ENCODE assay signal across 25 mouse cellular contexts in the genomic region with DNA sequence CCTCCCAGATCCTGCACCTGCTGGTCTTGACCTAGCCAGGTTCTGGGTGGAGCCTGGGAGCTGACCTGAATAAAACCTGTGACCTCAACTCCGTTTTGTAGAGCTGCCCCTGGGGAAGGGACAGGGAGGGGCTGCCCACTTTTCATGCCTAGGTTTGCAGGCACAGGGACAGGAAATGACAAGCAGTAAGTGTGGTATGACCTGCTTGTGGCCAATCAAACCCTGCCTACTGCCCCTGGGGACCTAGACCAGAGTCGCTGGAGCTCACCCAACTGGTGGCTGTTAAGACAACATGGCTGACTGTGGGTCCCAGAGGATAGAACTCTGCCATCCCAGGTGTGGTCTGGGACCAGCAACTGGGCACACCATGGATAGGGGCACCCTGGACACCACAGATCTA. TPM values are rescaled to one million over a fixed set of nuclear protein-coding genes. Genes with fewer than 3 reads are reported as not detected.
DNase-seq lines count a peak whose midpoint lies in the region; ATAC-seq and TF ChIP-seq lines count a peak whose summit lies in the region.
"Had no signal": no experiment of that assay in that cellular context is flagged by ENCODE, and none has a peak within 500 bp of the region (broad histone marks: within the 10 kb centered on the region; RNA-seq: fewer than 3 reads in every experiment).

No protein-coding gene starts in this region.

- no peak overlapping the region for H3K27ac ChIP-seq in neural tube, embryonic 13.5 days (replicated peaks)
- H3K27ac ChIP-seq in heart, embryonic 10.5 days, result no peak overlapping the region
- H3K27ac ChIP-seq: embryonic facial prominence, embryonic 12.5 days; forebrain, embryonic 13.5 days; hindbrain, embryonic 13.5 days; kidney, embryonic 15.5 days; liver, embryonic 12.5 days; lung, embryonic 15.5 days; stomach, embryonic 15.5 days had no signal

- 56% methylated on average over 2 of the region's 2 CpGs for WGBS in neural tube, embryonic 13.5 days
- WGBS in heart, embryonic 10.5 days, result 62% methylated on average over 2 of the region's 2 CpGs

- TF ChIP-seq CTCF in E14TG2a.4 (conservative IDR thresholded peaks at IDR 0.05; ENCODE audit: low read length), result no peak

- no peak for DNase-seq in neural tube, embryonic 10.5 days (ENCODE audit: extremely low spot score, low spot score)
- peak; percentile 23 for DNase-seq in naive thymus-derived CD4-positive, alpha-beta T cell, adult 2 months (ENCODE audit: low read depth)
- DNase-seq in splenic B cell, adult 2 months (ENCODE audit: low read depth, low spot score), result peak; percentile 85
- no peak for DNase-seq in urinary bladder, postnatal 25 days (ENCODE audit: low spot score)
- no peak for DNase-seq in gastrocnemius, adult 18-20 months (ENCODE audit: low spot score)
- no peak for DNase-seq in heart, embryonic 10.5 days (ENCODE audit: low spot score)
- DNase-seq: cerebellum, adult 8-10 months; kidney, postnatal 4 days; midbrain, embryonic 14.5 days; thymus, adult 18-20 months; thymus, postnatal 4 days had no signal

- 0 out of 2 replicates have a peak, but pooled peaks have one; percentile 21 for ATAC-seq in neural tube, embryonic 13.5 days (ENCODE audit: low read depth)
- ATAC-seq: forebrain, embryonic 13.5 days; intestine, embryonic 16.5 days; liver, embryonic 12.5 days; Patski had no signal

- no peaks in the 10 kb centered on the region for H3K27me3 ChIP-seq in neural tube, embryonic 13.5 days
- H3K27me3 ChIP-seq in E14TG2a.4 (ENCODE audit: insufficient read depth, low read length), result no peaks in the 10 kb centered on the region
- H3K27me3 ChIP-seq in splenic B cell, adult 2 months (ENCODE audit: control insufficient read depth, insufficient read depth, low read length, poor library complexity, severe bottlenecking), result no peaks in the 10 kb centered on the region
- no peaks in the 10 kb centered on the region for H3K27me3 ChIP-seq in heart, embryonic 10.5 days (ENCODE audit: insufficient read depth, poor library complexity, severe bottlenecking)
- H3K27me3 ChIP-seq: embryonic facial prominence, embryonic 12.5 days; forebrain, embryonic 13.5 days; kidney, embryonic 15.5 days; liver, embryonic 12.5 days; lung, embryonic 15.5 days; Patski; stomach, embryonic 15.5 days had no signal

- H3K4me3 ChIP-seq in neural tube, embryonic 13.5 days, result no peak overlapping the region
- 0 out of 2 replicates have a peak overlapping the region, but pooled peaks have one; percentile 20 for H3K4me3 ChIP-seq in E14TG2a.4 (replicated peaks; ENCODE audit: low read length)
- no peak overlapping the region for H3K4me3 ChIP-seq in heart, embryonic 10.5 days
- H3K4me3 ChIP-seq: embryonic facial prominence, embryonic 12.5 days; erythroblast, embryonic 14.5 days; forebrain, embryonic 13.5 days; hindbrain, embryonic 13.5 days; kidney, embryonic 15.5 days; liver, embryonic 12.5 days; lung, embryonic 15.5 days; megakaryocyte, embryonic 14.5 days; myocyte; stomach, embryonic 15.5 days had no signal

- H3K4me2 ChIP-seq in neural tube, embryonic 13.5 days, result no peak overlapping the region
- H3K4me2 ChIP-seq: embryonic facial prominence, embryonic 12.5 days; forebrain, embryonic 13.5 days; hindbrain, embryonic 13.5 days; kidney, embryonic 15.5 days; liver, embryonic 12.5 days; lung, embryonic 15.5 days; stomach, embryonic 15.5 days had no signal

- no peaks in the 10 kb centered on the region for H3K9me3 ChIP-seq in neural tube, embryonic 13.5 days
- no peaks in the 10 kb centered on the region for H3K9me3 ChIP-seq in E14TG2a.4 (ENCODE audit: low read length)
- H3K9me3 ChIP-seq in heart, embryonic 10.5 days, result no peaks in the 10 kb centered on the region
- H3K9me3 ChIP-seq: embryonic facial prominence, embryonic 12.5 days; forebrain, embryonic 13.5 days; hindbrain, embryonic 13.5 days; kidney, embryonic 15.5 days; liver, embryonic 12.5 days; lung, embryonic 15.5 days; stomach, embryonic 15.5 days had no signal

- no peak overlapping the region for H3K9ac ChIP-seq in neural tube, embryonic 13.5 days
- H3K9ac ChIP-seq: embryonic facial prominence, embryonic 12.5 days; hindbrain, embryonic 13.5 days; kidney, embryonic 15.5 days; liver, embryonic 12.5 days; lung, embryonic 15.5 days; stomach, embryonic 15.5 days had no signal

- no peaks in the 10 kb centered on the region for H3K36me3 ChIP-seq in neural tube, embryonic 13.5 days
- no peaks in the 10 kb centered on the region for H3K36me3 ChIP-seq in E14TG2a.4 (ENCODE audit: insufficient read depth, low read length)
- H3K36me3 ChIP-seq in splenic B cell, adult 2 months (ENCODE audit: control insufficient read depth, insufficient read depth, low read length, poor library complexity, severe bottlenecking), result no peaks in the 10 kb centered on the region
- H3K36me3 ChIP-seq in heart, embryonic 10.5 days, result no peaks in the 10 kb centered on the region
- H3K36me3 ChIP-seq: embryonic facial prominence, embryonic 12.5 days; hindbrain, embryonic 13.5 days; kidney, embryonic 15.5 days; liver, embryonic 12.5 days; lung, embryonic 15.5 days; stomach, embryonic 15.5 days had no signal

- H3K4me1 ChIP-seq in neural tube, embryonic 13.5 days (replicated peaks), result peaks cover 43% of the 10 kb centered on the region
- H3K4me1 ChIP-seq in E14TG2a.4 (replicated peaks; ENCODE audit: low read depth, low read length), result peaks cover 26% of the 10 kb centered on the region
- H3K4me1 ChIP-seq in heart, embryonic 10.5 days, result peaks cover 45% of the 10 kb centered on the region
- H3K4me1 ChIP-seq: lung, embryonic 15.5 days had no signal

RNA-seq across cellular contexts. Expression of gene Man1c1, which starts 51.9 kb away (rescaled TPM):
- 5.3 and 5.7 TPM in 2 replicates for polyA plus RNA-seq in neural tube, embryonic 13.5 days (2015; fragmentation: Nextera tagmentation; extraction: Ambion mirVana)
- total RNA-seq in gastrocnemius, adult 18-20 months (2021), result 1 to 10 TPM; 2.5 to 3.6 TPM
- polyA plus RNA-seq in heart, embryonic 10.5 days (2016; fragmentation: Nextera tagmentation; extraction: Ambion mirVana), result 8.3 and 8.6 TPM in 2 replicates

Comparison
In these comparisons a context has a peak if more than half of its experiments do, and no peak if none do; other contexts are left out.
1. DNase-seq: peak in naive thymus-derived CD4-positive, alpha-beta T cell, adult 2 months (single experiment) and splenic B cell, adult 2 months (single experiment); none in neural tube, embryonic 10.5 days (single experiment), urinary bladder, postnatal 25 days (single experiment), gastrocnemius, adult 18-20 months (single experiment) and heart, embryonic 10.5 days (single experiment).